Mouse (Mus musculus) forebrain, embryonic 11.5 days (tissue): Measurements from ENCODE around the gene Gcnt7. TPM values are rescaled to one million over a fixed set of nuclear protein-coding genes. Genes with fewer than 3 reads are reported as not detected.

ENCODE experiments used
- ATAC-seq: fragments of 200-750 bp; cut with Nextera tagmentation; replicated peaks from 2 replicates; pipeline ENCODE4 v1.8.0; 2017; ENCODE audit warnings: moderate TSS enrichment; ENCODE audit not compliant: low FRiP score
- DNase-seq: peaks from one replicate; pipeline ENCODE4 v3.0.0-alpha.2; 2017; ENCODE audit warnings: low spot score
- H3K27ac ChIP-seq: fragments of 300-500 bp; sonication (generic); 2 replicates; pipeline ENCODE4 v1.5.1; 2014; ENCODE audit warnings: low read depth, low read length
- H3K27me3 ChIP-seq: fragments of 300-500 bp; sonication (generic); 2 replicates; pipeline ENCODE4 v1.6.1; 2014; ENCODE audit warnings: mild to moderate bottlenecking, low read length, mixed read lengths; ENCODE audit not compliant: control insufficient read depth, insufficient read depth
- H3K36me3 ChIP-seq: fragments of 300-500 bp; sonication (generic); 2 replicates; pipeline ENCODE4 v1.6.1; 2014; ENCODE audit warnings: mild to moderate bottlenecking, low read length, moderate library complexity, mixed read lengths; ENCODE audit not compliant: control insufficient read depth, insufficient read depth
- H3K4me1 ChIP-seq: fragments of 300-500 bp; sonication (generic); replicated peaks from 2 replicates; pipeline ENCODE4 v1.6.1; 2014; ENCODE audit warnings: low read length, mixed read lengths; ENCODE audit not compliant: control insufficient read depth, insufficient read depth
- H3K4me2 ChIP-seq: fragments of 300-500 bp; sonication (generic); 2 replicates; pipeline ENCODE4 v1.6.1; 2014; ENCODE audit warnings: low read depth, mild to moderate bottlenecking, low read length, moderate library complexity, mixed read lengths; ENCODE audit not compliant: severe bottlenecking
- H3K4me3 ChIP-seq: fragments of 300-500 bp; sonication (generic); 2 replicates; pipeline ENCODE4 v1.5.1; 2014; ENCODE audit warnings: low read depth, low read length
- H3K9ac ChIP-seq: fragments of 300-500 bp; sonication (generic); 2 replicates; pipeline ENCODE4 v1.6.1; 2014; ENCODE audit warnings: low read length
- H3K9me3 ChIP-seq: fragments of 300-500 bp; sonication (generic); 2 replicates; pipeline ENCODE4 v1.6.1; 2016; ENCODE audit warnings: low read length, mixed read lengths; ENCODE audit not compliant: control insufficient read depth
- WGBS: fragments of 180-500 bp; shearing (Covaris S2); extraction: QIAGEN DNeasy Blood & Tissue Kit; methylation state at CpG from one replicate; pipeline ENCODE4 v1.1.7; 2014; 5-methylcytosine and 5-hydroxymethylcytosine counted together
- polyA plus RNA-seq: library from polyadenylated mRNA; unstranded; fragments of >200 nt; fragmentation: Nextera tagmentation; extraction: Ambion mirVana; gene quantifications from 2 replicates; pipeline ENCODE4 v1.2.1, GENCODE M21; 2014

Gene Gcnt7
- polyA plus RNA-seq, 1 experiment from 2014 or later: 1.5 TPM

GRCm38 (mm10) chr2:172450640-172451039 is 7.8 kb downstream of the Gcnt7 start:
- no peaks in the 10 kb centered on the region for H3K4me1 ChIP-seq
- H3K9ac ChIP-seq: no peak overlapping the region
- H3K4me3 ChIP-seq: no peak overlapping the region
- DNase-seq (no peak), ATAC-seq (no peak)
- H3K4me2 ChIP-seq: no peak overlapping the region
- H3K36me3 ChIP-seq: peaks cover 12% of the 10 kb centered on the region; the same call in 1 of the 2 replicates
- H3K27ac ChIP-seq: no peak overlapping the region
- no peaks in the 10 kb centered on the region for H3K27me3 ChIP-seq
- WGBS: 90% methylated on average over 6 of the region's 6 CpGs
- H3K9me3 ChIP-seq: no peaks in the 10 kb centered on the region

GRCm38 (mm10) chr2:172448329-172448728 is 10.1 kb downstream of the Gcnt7 start:
- Histone ChIP-seq H3K4me3 (no peak overlapping the region), H3K36me3 (peaks cover 12% of the 10 kb centered on the region; the same call in 1 of the 2 replicates), H3K4me1 (no peaks in the 10 kb centered on the region), H3K27me3 (no peaks in the 10 kb centered on the region), H3K27ac (no peak overlapping the region), H3K9ac (no peak overlapping the region), H3K9me3 (no peaks in the 10 kb centered on the region), H3K4me2 (no peak overlapping the region)
- DNase-seq (no peak), ATAC-seq (no peak)
- 90% methylated on average over 4 of the region's 4 CpGs for WGBS

GRCm38 (mm10) chr2:172447317-172447716 is 11.1 kb downstream of the Gcnt7 start:
- Histone ChIP-seq H3K4me2 (no peak overlapping the region), H3K4me3 (no peak overlapping the region), H3K9ac (no peak overlapping the region), H3K36me3 (peaks cover 12% of the 10 kb centered on the region; the same call in 1 of the 2 replicates), H3K9me3 (no peaks in the 10 kb centered on the region), H3K27me3 (no peaks in the 10 kb centered on the region), H3K27ac (no peak overlapping the region), H3K4me1 (no peaks in the 10 kb centered on the region)
- DNase-seq (no peak), ATAC-seq (no peak)
- 89% methylated on average over 6 of the region's 6 CpGs for WGBS

- Histone ChIP-seq H3K4me2 (no peak overlapping the region), H3K9ac (no peak overlapping the region), H3K4me3 (no peak overlapping the region), H3K4me1 (peaks cover 9% of the 10 kb centered on the region; the same call in 1 of the 2 replicates), H3K36me3 (peaks cover 8% of the 10 kb centered on the region; the same call in 1 of the 2 replicates), H3K9me3 (no peaks in the 10 kb centered on the region), H3K27me3 (no peaks in the 10 kb centered on the region), H3K27ac (no peak overlapping the region)
- DNase-seq: no peak
- no peak for ATAC-seq
- WGBS: 92% methylated on average over 4 of the region's 4 CpGs
Measured at GRCm38 (mm10) chr2:172445617-172446016, 12.8 kb downstream of the Gcnt7 start.

GRCm38 (mm10) chr2:172441176-172441575 is 17.2 kb downstream of the Gcnt7 start:
- ATAC-seq (no peak), DNase-seq (no peak)
- Histone ChIP-seq H3K9me3 (no peaks in the 10 kb centered on the region), H3K9ac (peak overlapping the region; percentile 69), H3K36me3 (no peaks in the 10 kb centered on the region; the same call in 1 of the 2 replicates), H3K4me2 (peak overlapping the region; percentile 90), H3K27ac (no peak overlapping the region), H3K27me3 (no peaks in the 10 kb centered on the region), H3K4me1 (peaks cover 13% of the 10 kb centered on the region; the same call in 1 of the 2 replicates), H3K4me3 (peak overlapping the region; percentile 79)
- WGBS: 36% methylated on average over 6 of the region's 6 CpGs

- ATAC-seq (peak; percentile 79), DNase-seq (no peak)
- under 1% methylated on average over 21 of the region's 21 CpGs for WGBS
- no peak overlapping the region for H3K27ac ChIP-seq
- no peaks in the 10 kb centered on the region for H3K9me3 ChIP-seq
- peak overlapping the region; percentile 90 for H3K4me2 ChIP-seq
- peaks cover 13% of the 10 kb centered on the region; the same call in 1 of the 2 replicates for H3K4me1 ChIP-seq
- no peaks in the 10 kb centered on the region; the same call in 1 of the 2 replicates for H3K36me3 ChIP-seq
- H3K4me3 ChIP-seq: peak overlapping the region; percentile 79
- H3K9ac ChIP-seq: peak overlapping the region; percentile 69
- H3K27me3 ChIP-seq: no peaks in the 10 kb centered on the region
Measured at GRCm38 (mm10) chr2:172440640-172441005, 17.8 kb downstream of the Gcnt7 start.

- Histone ChIP-seq H3K9me3 (no peaks in the 10 kb centered on the region), H3K4me3 (peak within 1 kb of the TSS; percentile 79), H3K27me3 (no peaks in the 10 kb centered on the region), H3K4me2 (peak within 1 kb of the TSS; percentile 90), H3K9ac (peak within 1 kb of the TSS; percentile 69), H3K27ac (no peak within 1 kb of the TSS), H3K36me3 (no peaks in the 10 kb centered on the region), H3K4me1 (peaks cover 13% of the 10 kb centered on the region; the same call in 1 of the 2 replicates)
- 2% methylated on average over 35 of the region's 35 CpGs for WGBS
- ATAC-seq (peak; percentile 98), DNase-seq (peak; percentile 100)
Measured at GRCm38 (mm10) chr2:172439843-172440639, 18.4 kb downstream of the Gcnt7 start, which contains the start of gene Rtf2. Rtf2 (plus strand) TSS chr2:172440556.

- no peak for ATAC-seq
- Histone ChIP-seq H3K36me3 (no peaks in the 10 kb centered on the region), H3K4me1 (peaks cover 13% of the 10 kb centered on the region; the same call in 1 of the 2 replicates), H3K9ac (no peak overlapping the region), H3K9me3 (no peaks in the 10 kb centered on the region), H3K4me3 (no peak overlapping the region), H3K27me3 (no peaks in the 10 kb centered on the region), H3K4me2 (no peak overlapping the region), H3K27ac (no peak overlapping the region)
- 77% methylated on average over 16 of the region's 16 CpGs for WGBS
- DNase-seq: no peak
Measured at GRCm38 (mm10) chr2:172437371-172437952, 20.9 kb downstream of the Gcnt7 start.
